Mouse (Mus musculus): Measurements from ENCODE around the gene C1qtnf12. TPM values are rescaled to one million over a fixed set of nuclear protein-coding genes. Genes with fewer than 3 reads are reported as not detected.
A peak's percentile ranks its signal among the peaks of the same experiment; 100 is the strongest.

Gene C1qtnf12
- polyA plus RNA-seq (2016; fragmentation: Nextera tagmentation; extraction: Ambion mirVana) = 17.2 and 19.0 TPM in 2 replicates

- H3K9ac ChIP-seq = peak within 1 kb of the TSS; percentile 63
- no peaks in the 10 kb centered on the region for H3K9me3 ChIP-seq
- peak within 1 kb of the TSS; percentile 37 for H3K4me3 ChIP-seq
- H3K4me2 ChIP-seq (replicated peaks) = peak within 1 kb of the TSS; percentile 84
- no peak within 1 kb of the TSS for H3K27ac ChIP-seq
- H3K27me3 ChIP-seq (replicated peaks) = no peaks in the 10 kb centered on the region
- peaks cover 46% of the 10 kb centered on the region for H3K36me3 ChIP-seq
- 1% methylated on average over 37 of the region's 42 CpGs for WGBS
- ATAC-seq (ENCODE audit: low FRiP score, low read depth) = peak; percentile 72
- peaks cover 17% of the 10 kb centered on the region for H3K4me1 ChIP-seq
These were observed at the start of gene C1qtnf12 for GRCm38 (mm10) chr4:155962167-155962971. C1qtnf12 (plus strand) TSS chr4:155962318.

- Histone ChIP-seq H3K27ac (no peak overlapping the region), H3K9me3 (no peaks in the 10 kb centered on the region), H3K4me2 (replicated peaks) (no peak overlapping the region), H3K27me3 (replicated peaks) (no peaks in the 10 kb centered on the region), H3K9ac (no peak overlapping the region), H3K4me1 (no peaks in the 10 kb centered on the region), H3K36me3 (no peaks in the 10 kb centered on the region), H3K4me3 (no peak overlapping the region)
- no peak for ATAC-seq (ENCODE audit: low FRiP score, low read depth)
- 56% methylated on average over 1 of the region's 1 CpGs for WGBS
These were observed 30.1 kb upstream of the C1qtnf12 start for GRCm38 (mm10) chr4:155932031-155932430.

DNA sequence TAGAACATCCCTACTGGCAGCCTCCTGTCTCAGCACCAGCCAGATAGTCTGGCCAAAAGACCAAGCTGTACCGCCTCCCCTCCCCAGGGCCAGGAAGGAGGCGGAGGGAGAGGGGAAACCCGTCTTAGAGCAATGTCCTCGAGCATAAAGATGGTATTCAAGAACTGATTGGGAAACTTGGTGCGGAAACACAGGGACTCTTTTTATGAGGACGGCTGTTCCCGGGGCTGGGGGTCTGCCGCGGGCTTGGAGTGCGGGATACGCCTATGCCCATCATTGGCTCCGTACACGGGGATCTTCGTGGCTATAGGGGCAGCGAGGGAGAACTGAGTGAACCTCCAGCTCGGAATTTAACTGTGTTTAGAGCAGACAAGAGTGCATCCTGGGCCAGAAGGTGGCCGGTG, 19.1 kb upstream of the C1qtnf12 start:
- no peaks in the 10 kb centered on the region; the same call in 1 of the 2 replicates for H3K27me3 ChIP-seq (replicated peaks)
- ATAC-seq (ENCODE audit: low FRiP score, low read depth) = peak; percentile 52
- WGBS = under 1% methylated on average over 17 of the region's 17 CpGs

GRCm38 (mm10) chr4:155943534-155944249, 18.4 kb upstream of the C1qtnf12 start, which contains the start of gene Ube2j2:
Ube2j2 (plus strand) TSS chr4:155943831.
- Histone ChIP-seq H3K4me1 (peaks cover 19% of the 10 kb centered on the region), H3K27me3 (replicated peaks) (no peaks in the 10 kb centered on the region; the same call in 1 of the 2 replicates), H3K9me3 (no peaks in the 10 kb centered on the region), H3K4me2 (replicated peaks) (peak within 1 kb of the TSS; percentile 95), H3K27ac (peak within 1 kb of the TSS; percentile 47; the same call in 1 of the 2 replicates), H3K36me3 (peaks cover 25% of the 10 kb centered on the region), H3K4me3 (peak within 1 kb of the TSS; percentile 97), H3K9ac (peak within 1 kb of the TSS; percentile 91)
- under 1% methylated on average over 85 of the region's 85 CpGs for WGBS
- ATAC-seq (ENCODE audit: low FRiP score, low read depth) = peak; percentile 99

More for the DNA sequence above, 19.1 kb upstream of the C1qtnf12 start:
- peak overlapping the region; percentile 91 for H3K9ac ChIP-seq
- peaks cover 19% of the 10 kb centered on the region for H3K36me3 ChIP-seq
- no peaks in the 10 kb centered on the region for H3K9me3 ChIP-seq
- peak overlapping the region; percentile 97 for H3K4me3 ChIP-seq
- H3K27ac ChIP-seq = peak overlapping the region; percentile 47; the same call in 1 of the 2 replicates
- H3K4me2 ChIP-seq (replicated peaks) = peak overlapping the region; percentile 95
- peaks cover 19% of the 10 kb centered on the region for H3K4me1 ChIP-seq

- H3K9ac ChIP-seq = peak overlapping the region; percentile 91
- peak overlapping the region; percentile 95 for H3K4me2 ChIP-seq (replicated peaks)
- H3K9me3 ChIP-seq = no peaks in the 10 kb centered on the region
- ATAC-seq (ENCODE audit: low FRiP score, low read depth) = 0 out of 2 replicates have a peak, but pooled peaks have one; percentile 14
- H3K4me1 ChIP-seq = peaks cover 19% of the 10 kb centered on the region
- peak overlapping the region; percentile 97 for H3K4me3 ChIP-seq
- 1% methylated on average over 17 of the region's 17 CpGs for WGBS
- H3K36me3 ChIP-seq = peaks cover 30% of the 10 kb centered on the region
- no peaks in the 10 kb centered on the region; the same call in 1 of the 2 replicates for H3K27me3 ChIP-seq (replicated peaks)
- H3K27ac ChIP-seq = no peak overlapping the region
These were observed 17.8 kb upstream of the C1qtnf12 start for GRCm38 (mm10) chr4:155944271-155944670.

DNA sequence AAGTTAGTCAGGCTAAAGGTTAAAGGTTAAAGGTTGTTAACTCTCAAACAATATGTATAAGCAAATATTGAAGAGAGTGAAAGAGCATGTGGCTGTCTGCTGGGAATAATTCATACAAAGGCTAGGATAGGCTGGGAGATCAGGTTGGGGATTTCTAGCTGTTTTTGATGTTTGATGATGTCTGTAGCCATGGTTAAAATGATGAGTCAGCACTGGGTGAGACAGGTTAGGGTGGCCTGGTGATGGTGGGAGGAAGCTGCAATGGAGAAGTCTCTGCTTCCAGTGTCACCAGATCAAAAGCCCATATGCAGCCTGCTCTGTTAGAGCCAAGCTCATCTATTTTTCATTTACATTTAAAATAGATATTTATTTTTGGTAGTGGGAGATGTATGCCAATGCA, 15.0 kb upstream of the C1qtnf12 start:
- no peaks in the 10 kb centered on the region for H3K27me3 ChIP-seq (replicated peaks)
- H3K9ac ChIP-seq = no peak overlapping the region
- H3K27ac ChIP-seq = no peak overlapping the region
- no peak overlapping the region for H3K4me3 ChIP-seq
- H3K4me2 ChIP-seq (replicated peaks) = no peak overlapping the region
- no peak for ATAC-seq (ENCODE audit: low FRiP score, low read depth)
- peaks cover 57% of the 10 kb centered on the region for H3K36me3 ChIP-seq
- H3K9me3 ChIP-seq = no peaks in the 10 kb centered on the region
- peaks cover 19% of the 10 kb centered on the region for H3K4me1 ChIP-seq

GRCm38 (mm10) chr4:155955491-155955890, 6.6 kb upstream of the C1qtnf12 start:
- Histone ChIP-seq H3K9ac (no peak overlapping the region), H3K9me3 (no peaks in the 10 kb centered on the region), H3K27me3 (replicated peaks) (no peaks in the 10 kb centered on the region), H3K4me2 (replicated peaks) (no peak overlapping the region), H3K27ac (no peak overlapping the region), H3K4me1 (no peaks in the 10 kb centered on the region), H3K4me3 (no peak overlapping the region), H3K36me3 (peaks cover 75% of the 10 kb centered on the region)
- 96% methylated on average over 6 of the region's 6 CpGs for WGBS
- ATAC-seq (ENCODE audit: low FRiP score, low read depth) = no peak

- Histone ChIP-seq H3K27me3 (replicated peaks) (no peaks in the 10 kb centered on the region), H3K27ac (no peak overlapping the region), H3K36me3 (peaks cover 49% of the 10 kb centered on the region), H3K4me2 (replicated peaks) (no peak overlapping the region), H3K4me1 (peaks cover 17% of the 10 kb centered on the region), H3K9me3 (no peaks in the 10 kb centered on the region), H3K4me3 (no peak overlapping the region), H3K9ac (0 out of 2 replicates have a peak overlapping the region, but pooled peaks have one; percentile 5)
- WGBS = 8% methylated on average over 5 of the region's 5 CpGs
- ATAC-seq (ENCODE audit: low FRiP score, low read depth) = peak; percentile 60
These were observed 2.8 kb upstream of the C1qtnf12 start for GRCm38 (mm10) chr4:155959275-155959674.

DNA sequence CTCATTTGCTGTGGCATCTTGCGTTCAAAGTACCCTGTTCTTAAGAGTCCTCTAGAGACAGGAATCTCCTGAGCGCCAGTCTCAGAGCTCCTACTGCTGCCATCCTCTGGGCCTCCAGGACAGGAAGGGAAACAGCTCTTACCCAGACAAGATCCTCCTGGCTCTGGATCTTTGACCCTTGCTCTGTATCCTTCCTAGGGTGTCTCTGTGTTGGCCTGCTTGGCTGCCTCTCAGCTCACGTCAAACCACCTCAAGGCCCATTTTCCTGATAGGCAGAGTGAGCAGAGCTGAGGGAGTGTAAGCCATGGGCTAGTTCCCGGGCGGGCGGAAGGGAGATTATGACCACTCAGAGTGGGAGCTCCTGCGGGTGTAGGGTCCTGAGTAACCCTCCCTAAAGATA, 988 bp downstream of the C1qtnf12 start:
- peak overlapping the region; percentile 84 for H3K4me2 ChIP-seq (replicated peaks)
- peaks cover 17% of the 10 kb centered on the region for H3K4me1 ChIP-seq
- H3K9me3 ChIP-seq = no peaks in the 10 kb centered on the region
- H3K36me3 ChIP-seq = peaks cover 38% of the 10 kb centered on the region
- H3K9ac ChIP-seq = peak overlapping the region; percentile 63; the same call in 1 of the 2 replicates
- H3K27ac ChIP-seq = no peak overlapping the region
- 58% methylated on average over 7 of the region's 7 CpGs for WGBS
- 0 out of 2 replicates have a peak overlapping the region, but pooled peaks have one; percentile 3 for H3K4me3 ChIP-seq
- ATAC-seq (ENCODE audit: low FRiP score, low read depth) = no peak
- H3K27me3 ChIP-seq (replicated peaks) = no peaks in the 10 kb centered on the region

- Histone ChIP-seq H3K9me3 (no peaks in the 10 kb centered on the region), H3K36me3 (peaks cover 31% of the 10 kb centered on the region), H3K27me3 (replicated peaks) (no peaks in the 10 kb centered on the region), H3K4me1 (peaks cover 17% of the 10 kb centered on the region), H3K4me3 (no peak overlapping the region), H3K27ac (no peak overlapping the region), H3K9ac (no peak overlapping the region), H3K4me2 (replicated peaks) (no peak overlapping the region)
- ATAC-seq (ENCODE audit: low FRiP score, low read depth) = no peak
- WGBS = 93% methylated on average over 11 of the region's 11 CpGs
These were observed 2.3 kb downstream of the C1qtnf12 start for GRCm38 (mm10) chr4:155964396-155964795.

DNA sequence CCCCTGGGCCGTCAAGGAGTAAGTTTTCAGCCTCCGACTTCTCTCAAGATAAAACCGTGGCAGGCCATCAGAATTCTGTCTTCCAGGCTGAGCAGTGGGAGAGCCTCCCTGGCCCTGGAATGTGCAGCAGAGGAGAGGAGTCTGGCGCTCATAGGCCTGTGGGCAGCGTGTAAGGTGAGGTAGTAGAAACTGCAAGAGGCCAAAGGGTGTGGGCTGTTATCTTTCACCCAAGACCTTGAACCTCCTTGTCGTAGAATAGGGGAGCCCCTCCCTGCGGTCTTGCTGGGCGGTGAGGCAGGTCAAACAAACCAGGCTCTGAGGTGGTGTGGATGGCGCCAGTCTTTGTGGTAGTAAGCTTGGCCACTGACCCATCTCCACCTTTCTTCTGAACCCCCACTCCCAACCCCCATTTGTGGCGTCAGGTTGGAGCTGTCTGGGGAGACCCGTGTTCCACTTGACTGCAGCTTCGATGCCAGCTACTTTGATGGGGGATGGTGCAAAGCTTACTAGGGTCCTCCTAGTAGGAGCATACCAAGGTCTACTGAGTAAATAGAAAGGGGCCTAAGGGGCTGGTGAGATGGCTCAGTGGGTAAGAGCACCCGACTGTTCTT, 7.0 kb downstream of the C1qtnf12 start:
- Histone ChIP-seq H3K9ac (no peak overlapping the region), H3K36me3 (peaks cover 22% of the 10 kb centered on the region), H3K4me1 (no peaks in the 10 kb centered on the region), H3K4me3 (no peak overlapping the region), H3K9me3 (no peaks in the 10 kb centered on the region), H3K27me3 (replicated peaks) (no peaks in the 10 kb centered on the region), H3K4me2 (replicated peaks) (no peak overlapping the region), H3K27ac (no peak overlapping the region)
- 90% methylated on average over 13 of the region's 13 CpGs for WGBS
- no peak for ATAC-seq (ENCODE audit: low FRiP score, low read depth)

DNA sequence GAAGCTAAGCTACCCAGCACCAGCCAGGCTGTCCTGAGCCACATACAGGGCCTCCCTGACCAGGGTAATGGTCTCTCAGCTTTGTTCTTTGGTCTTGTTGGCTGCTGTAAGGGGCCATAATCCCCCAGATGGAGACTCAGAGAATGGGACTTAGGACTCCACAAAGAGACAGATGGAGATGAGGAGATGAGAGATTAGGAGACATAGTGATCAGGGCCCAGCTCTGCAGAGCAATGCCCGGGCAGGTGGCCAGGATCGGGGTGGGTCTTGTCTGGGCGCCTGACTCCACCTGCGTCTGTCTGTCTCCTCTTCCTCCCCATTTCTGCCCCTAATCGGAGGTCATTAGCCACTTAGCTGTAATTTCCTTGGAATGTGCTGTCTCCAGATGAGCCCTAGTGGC, 8.2 kb downstream of the C1qtnf12 start:
- H3K4me2 ChIP-seq (replicated peaks) = no peak overlapping the region
- no peak overlapping the region for H3K9ac ChIP-seq
- no peaks in the 10 kb centered on the region for H3K4me1 ChIP-seq
- H3K36me3 ChIP-seq = peaks cover 12% of the 10 kb centered on the region; the same call in 1 of the 2 replicates
- no peak overlapping the region for H3K4me3 ChIP-seq
- WGBS = 68% methylated on average over 5 of the region's 5 CpGs
- H3K27me3 ChIP-seq (replicated peaks) = no peaks in the 10 kb centered on the region
- no peak overlapping the region for H3K27ac ChIP-seq
- H3K9me3 ChIP-seq = no peaks in the 10 kb centered on the region
- no peak for ATAC-seq (ENCODE audit: low FRiP score, low read depth)
